Mouse (Mus musculus) MEL (cell line): ENCODE data around the gene Pde4dip. TPM values are rescaled to one million over a fixed set of nuclear protein-coding genes. Genes with fewer than 3 reads are reported as not detected.

Source experiments
- DNase-seq: peaks from one replicate; pipeline ENCODE4 v3.0.0; 2011; ENCODE audit warnings: low read depth, low spot score
- H3K27ac ChIP-seq: 2 replicates; pipeline ENCODE4 v1.5.1; 2012; ENCODE audit warnings: low read depth, mild to moderate bottlenecking, control low read depth, low read length, moderate library complexity; ENCODE audit not compliant: control insufficient read depth
- H3K27me3 ChIP-seq, 2 experiments: fragments of 150-350 bp in 1 of 2; sonication (generic) in 1 of 2; 2 replicates each; pipeline ENCODE4 v1.6.1; 2012; ENCODE audit warnings: low read length in 2 of 2, mild to moderate bottlenecking in 2 of 2, improper control_type of control experiment in 1 of 2, moderate library complexity in 1 of 2; ENCODE audit not compliant: insufficient read depth in 2 of 2, control insufficient read depth in 1 of 2
- H3K36me3 ChIP-seq, 2 experiments: 2 replicates each; pipeline ENCODE4 v1.6.1; 2012 to 2014; ENCODE audit warnings: low read length in 2 of 2, improper control_type of control experiment in 1 of 2, inconsistent platforms in 1 of 2, mild to moderate bottlenecking in 1 of 2; ENCODE audit not compliant: insufficient read depth in 2 of 2, control insufficient read depth in 1 of 2
- H3K4me1 ChIP-seq, 2 experiments: fragments of 150-350 bp in 1 of 2; sonication (generic) in 1 of 2; 2 replicates each; pipeline ENCODE4 v1.6.1; 2012; ENCODE audit warnings: low read length in 2 of 2, improper control_type of control experiment in 1 of 2, mild to moderate bottlenecking in 1 of 2; ENCODE audit not compliant: insufficient read depth in 2 of 2, control insufficient read depth in 1 of 2
- H3K4me3 ChIP-seq, 2 experiments: fragments of 150-350 bp in 1 of 2; sonication (generic) in 1 of 2; 2 replicates each; pipeline ENCODE4 v1.5.1; 2012; ENCODE audit warnings: low read depth in 2 of 2, low read length in 2 of 2, mild to moderate bottlenecking in 2 of 2, moderate library complexity in 2 of 2, control low read depth in 1 of 2, improper control_type of control experiment in 1 of 2; ENCODE audit not compliant: control insufficient read depth in 1 of 2, insufficient read depth in 1 of 2
- H3K79me2 ChIP-seq: 2 replicates; pipeline ENCODE4 v1.6.1; 2012; ENCODE audit warnings: mild to moderate bottlenecking, low read length, moderate library complexity; ENCODE audit not compliant: control insufficient read depth, poor library complexity, insufficient read depth
- H3K9ac ChIP-seq: 2 replicates; pipeline ENCODE4 v1.6.1; 2012; ENCODE audit warnings: low read depth, mild to moderate bottlenecking, control low read depth, low read length, moderate library complexity; ENCODE audit not compliant: control insufficient read depth, poor library complexity, severe bottlenecking
- H3K9me3 ChIP-seq: fragments of 150-350 bp; sonication (generic); replicated peaks from 2 replicates; pipeline ENCODE4 v1.6.1; 2012; ENCODE audit warnings: mild to moderate bottlenecking, low read length, improper control_type of control experiment, moderate library complexity; ENCODE audit not compliant: insufficient read depth
- BHLHE40 ChIP-seq: IDR thresholded peaks from 2 replicates; pipeline ENCODE4 v1.6.1; 2012; ENCODE audit warnings: low read depth, mild to moderate bottlenecking, inconsistent platforms, low read length, improper control_type of control experiment, borderline replicate concordance
- CHD1 ChIP-seq: IDR thresholded peaks from 2 replicates; pipeline ENCODE4 v1.6.1; 2012; ENCODE audit warnings: low read depth, mild to moderate bottlenecking, inconsistent platforms, low read length, improper control_type of control experiment
- CHD2 ChIP-seq: IDR thresholded peaks from 2 replicates; pipeline ENCODE4 v1.6.1; 2011; ENCODE audit warnings: low read length, improper control_type of control experiment
- CTCF ChIP-seq, 3 experiments: IDR thresholded peaks in 2 of 3; conservative IDR thresholded peaks in 1 of 3; 2 replicates each; pipeline ENCODE4 v1.5.1; 2011 to 2012; ENCODE audit warnings: low read length in 3 of 3, low read depth in 2 of 3, mild to moderate bottlenecking in 2 of 3, improper control_type of control experiment in 1 of 3, inconsistent platforms in 1 of 3, mixed read lengths in 1 of 3, moderate library complexity in 1 of 3; ENCODE audit not compliant: control insufficient read depth in 1 of 3, insufficient read depth in 1 of 3, poor library complexity in 1 of 3, severe bottlenecking in 1 of 3
- ELF1 ChIP-seq: IDR thresholded peaks from 2 replicates; pipeline ENCODE4 v1.6.1; 2014; ENCODE audit warnings: low read depth, mild to moderate bottlenecking, inconsistent platforms, low read length, improper control_type of control experiment, moderate library complexity
- EP300 ChIP-seq, 2 experiments: IDR thresholded peaks; 2 replicates each; pipeline ENCODE4 v1.6.1; 2011; ENCODE audit warnings: improper control_type of control experiment in 2 of 2, low read length in 2 of 2, low read depth in 1 of 2, mild to moderate bottlenecking in 1 of 2
- ETS1 ChIP-seq: IDR thresholded peaks from 2 replicates; pipeline ENCODE4 v1.6.1; 2012; ENCODE audit warnings: low read depth, mild to moderate bottlenecking, inconsistent platforms, low read length, improper control_type of control experiment, moderate library complexity
- GATA1 ChIP-seq: IDR thresholded peaks from 2 replicates; pipeline ENCODE4 v1.6.1; 2011; ENCODE audit warnings: low read depth, low read length, improper control_type of control experiment
- HCFC1 ChIP-seq: IDR thresholded peaks from 2 replicates; pipeline ENCODE4 v1.6.1; 2012; ENCODE audit warnings: low read depth, mild to moderate bottlenecking, inconsistent platforms, low read length, improper control_type of control experiment, moderate library complexity
- JUND ChIP-seq: IDR thresholded peaks from 2 replicates; pipeline ENCODE4 v1.6.1; 2011; ENCODE audit warnings: low read depth, mild to moderate bottlenecking, improper control_type of control experiment, low read length
- KAT2A ChIP-seq: conservative IDR thresholded peaks from 2 replicates; pipeline ENCODE4 v1.6.1; 2012; ENCODE audit warnings: low read depth, low read length, improper control_type of control experiment, inconsistent platforms
- MAFK ChIP-seq: IDR thresholded peaks from 2 replicates; pipeline ENCODE4 v1.6.1; 2011; ENCODE audit warnings: low read depth, mild to moderate bottlenecking, low read length, improper control_type of control experiment, borderline replicate concordance
- MAX ChIP-seq: IDR thresholded peaks from 2 replicates; pipeline ENCODE4 v1.6.1; 2011; ENCODE audit warnings: low read length, improper control_type of control experiment
- MAZ ChIP-seq: IDR thresholded peaks from 2 replicates; pipeline ENCODE4 v1.6.1; 2012; ENCODE audit warnings: low read depth, mild to moderate bottlenecking, inconsistent platforms, low read length, improper control_type of control experiment
- MEF2A ChIP-seq: IDR thresholded peaks from 2 replicates; pipeline ENCODE4 v1.6.1; 2014; ENCODE audit warnings: low read depth, mild to moderate bottlenecking, inconsistent platforms, low read length, improper control_type of control experiment; ENCODE audit not compliant: poor library complexity, insufficient replicate concordance, severe bottlenecking; ENCODE audit errors: extremely low read depth
- MYB ChIP-seq: IDR thresholded peaks from 2 replicates; pipeline ENCODE4 v1.6.1; 2011; ENCODE audit warnings: mild to moderate bottlenecking, low read depth, low read length, improper control_type of control experiment
- MYC ChIP-seq: IDR thresholded peaks from 2 replicates; pipeline ENCODE4 v1.6.1; 2011; ENCODE audit warnings: low read depth, mild to moderate bottlenecking, low read length, improper control_type of control experiment, moderate library complexity
- NELFE ChIP-seq: IDR thresholded peaks from 2 replicates; pipeline ENCODE4 v1.6.1; 2011; ENCODE audit warnings: low read depth, low read length, improper control_type of control experiment
- NRF1 ChIP-seq: IDR thresholded peaks from 2 replicates; pipeline ENCODE4 v1.6.1; 2014; ENCODE audit warnings: low read depth, mild to moderate bottlenecking, inconsistent platforms, low read length, improper control_type of control experiment, moderate library complexity; ENCODE audit not compliant: poor library complexity, insufficient read depth, severe bottlenecking
- POLR2AphosphoS2 ChIP-seq: IDR thresholded peaks from 2 replicates; pipeline ENCODE4 v1.6.1; 2011; ENCODE audit warnings: low read length, improper control_type of control experiment
- POLR2AphosphoS5 ChIP-seq: IDR thresholded peaks from 2 replicates; pipeline ENCODE4 v1.6.1; 2012; ENCODE audit warnings: low read depth, borderline replicate concordance, mild to moderate bottlenecking, inconsistent platforms, low read length, moderate library complexity, mixed read lengths
- RAD21 ChIP-seq: IDR thresholded peaks from 2 replicates; pipeline ENCODE4 v1.6.1; 2011; ENCODE audit warnings: mild to moderate bottlenecking, low read depth, low read length, improper control_type of control experiment
- RCOR1 ChIP-seq: IDR thresholded peaks from 2 replicates; pipeline ENCODE4 v1.6.1; 2012; ENCODE audit warnings: low read depth, mild to moderate bottlenecking, inconsistent platforms, low read length, improper control_type of control experiment
- SIN3A ChIP-seq: IDR thresholded peaks from 2 replicates; pipeline ENCODE4 v1.6.1; 2012; ENCODE audit warnings: low read length, improper control_type of control experiment, inconsistent platforms
- SMC3 ChIP-seq: IDR thresholded peaks from 2 replicates; pipeline ENCODE4 v1.6.1; 2011; ENCODE audit warnings: low read depth, low read length, improper control_type of control experiment
- TAL1 ChIP-seq: IDR thresholded peaks from 2 replicates; pipeline ENCODE4 v1.6.1; 2012; ENCODE audit warnings: mild to moderate bottlenecking, inconsistent platforms, low read length, moderate library complexity, mixed read lengths
- TBP ChIP-seq: IDR thresholded peaks from 2 replicates; pipeline ENCODE4 v1.8.0; 2011; ENCODE audit warnings: low read depth, low read length, improper control_type of control experiment
- TCF12 ChIP-seq: IDR thresholded peaks from 2 replicates; pipeline ENCODE4 v1.6.1; 2014; ENCODE audit warnings: low read depth, mild to moderate bottlenecking, inconsistent platforms, low read length, improper control_type of control experiment, moderate library complexity
- UBTF ChIP-seq: IDR thresholded peaks from 2 replicates; pipeline ENCODE4 v1.6.1; 2012; ENCODE audit warnings: low read depth, mild to moderate bottlenecking, inconsistent platforms, low read length, improper control_type of control experiment, moderate library complexity, borderline replicate concordance; ENCODE audit not compliant: insufficient read depth
- USF1 ChIP-seq: IDR thresholded peaks from 2 replicates; pipeline ENCODE4 v1.6.1; 2014; ENCODE audit warnings: low read depth, mild to moderate bottlenecking, inconsistent platforms, low read length, improper control_type of control experiment, moderate library complexity
- USF2 ChIP-seq, 2 experiments: IDR thresholded peaks; 2 replicates each; pipeline ENCODE4 v1.6.1; 2011 to 2012; ENCODE audit warnings: improper control_type of control experiment in 2 of 2, low read length in 2 of 2, borderline replicate concordance in 1 of 2, inconsistent platforms in 1 of 2, low read depth in 1 of 2, mild to moderate bottlenecking in 1 of 2; ENCODE audit not compliant: insufficient read depth in 1 of 2
- ZC3H11A ChIP-seq: IDR thresholded peaks from 2 replicates; pipeline ENCODE4 v1.6.1; 2012; ENCODE audit warnings: low read depth, mild to moderate bottlenecking, inconsistent platforms, low read length, improper control_type of control experiment
- ZKSCAN1 ChIP-seq: IDR thresholded peaks from 2 replicates; pipeline ENCODE4 v1.6.1; 2012; ENCODE audit warnings: low read depth, mild to moderate bottlenecking, inconsistent platforms, low read length, improper control_type of control experiment, moderate library complexity
- ZNF384 ChIP-seq: IDR thresholded peaks from 2 replicates; pipeline ENCODE4 v1.6.1; 2012; ENCODE audit warnings: low read depth, mild to moderate bottlenecking, inconsistent platforms, low read length, improper control_type of control experiment
- polyA plus RNA-seq, 2 experiments: library from polyadenylated mRNA; stranded (reverse) in 1 of 2; unstranded in 1 of 2; fragments of >175 nt in 1 of 2; fragments of >200 nt in 1 of 2; gene quantifications; 2 replicates each; pipeline versions ENCODE4 v1.2.1 to v1.2.4; 2012; ENCODE audit warnings: low replicate concordance in 2 of 2, low read depth in 1 of 2; ENCODE audit not compliant: insufficient read length in 2 of 2, insufficient read depth in 1 of 2, missing spikeins in 1 of 2
- total RNA-seq: library from RNA; depleted of rRNA; stranded (reverse); fragments of 300-350 nt; gene quantifications from 2 replicates; pipeline ENCODE4 v1.2.3, GENCODE M21; 2012

The Pde4dip gene
- total and polyA plus RNA-seq, 3 experiments = 47.6 to 52.4 TPM; not detected in 1

- Histone ChIP-seq H3K9ac (no peak overlapping the region), H3K4me3 (no peak overlapping the region), H3K4me1 (peaks cover 16 to 30% of the 10 kb centered on the region in 2 experiments)
- TF ChIP-seq EP300 (IDR thresholded peaks at IDR 0.05; ENCODE audit: low read depth in 1 of 2, low read length in 2 of 2) = peak; percentile 59 to 68; a peak in 3 of 4 replicates
- no peak for TF ChIP-seq MAX
- no peak for TF ChIP-seq USF1
- TF ChIP-seq NRF1 = no peak
- no peak for TF ChIP-seq KAT2A
- TF ChIP-seq POLR2AphosphoS2 = no peak
- TF ChIP-seq CHD1 = no peak
- peak; percentile 54; the same call in 1 of the 2 replicates for TF ChIP-seq RCOR1
- no peak for TF ChIP-seq MAZ
- no peak for TF ChIP-seq HCFC1
- TF ChIP-seq ZNF384 = no peak
- TF ChIP-seq ETS1 = peak; percentile 54
- peak; percentile 71; the same call in 1 of the 2 replicates for TF ChIP-seq TCF12
- TF ChIP-seq GATA1 = peak; percentile 78
- no peak for TF ChIP-seq MAFK
- TF ChIP-seq POLR2AphosphoS5 = no peak
- no peak for TF ChIP-seq USF2 (IDR thresholded peaks at IDR 0.05; ENCODE audit: borderline replicate concordance in 1 of 2, insufficient read depth in 1 of 2, low read depth in 1 of 2, low read length in 2 of 2)
- peak; percentile 14; the same call in 1 of the 2 replicates for TF ChIP-seq TAL1
- TF ChIP-seq RAD21 = no peak
- TF ChIP-seq ELF1 = no peak
- TF ChIP-seq MYC = no peak
- TF ChIP-seq BHLHE40 = no peak
- TF ChIP-seq ZC3H11A = no peak
- TF ChIP-seq SMC3 = no peak
- no peak for TF ChIP-seq NELFE
- no peak for TF ChIP-seq CHD2
- TF ChIP-seq JUND = no peak
- TF ChIP-seq TBP = no peak
- TF ChIP-seq MEF2A = no peak
- TF ChIP-seq CTCF (IDR thresholded peaks at IDR 0.05 in 2 of 3, conservative IDR thresholded peaks at IDR 0.05 in 1 of 3; ENCODE audit: control insufficient read depth in 1 of 3, insufficient read depth in 1 of 3, low read depth in 2 of 3, low read length in 3 of 3, poor library complexity in 1 of 3, severe bottlenecking in 1 of 3) = no peak
- no peak for TF ChIP-seq ZKSCAN1
- TF ChIP-seq UBTF = no peak
- 0 out of 2 replicates have a peak, but pooled peaks have one; percentile 40 for TF ChIP-seq SIN3A
- no peak for TF ChIP-seq MYB
- TF ChIP-seq, all 39 proteins: peak for 7
- H3K79me2 ChIP-seq = no peaks in the 10 kb centered on the region
- no peak overlapping the region for H3K27ac ChIP-seq
- H3K9me3 ChIP-seq = no peaks in the 10 kb centered on the region
- no peaks in the 10 kb centered on the region for H3K27me3 ChIP-seq
- peak; percentile 53 for DNase-seq
- H3K36me3 ChIP-seq = peaks cover 1 to 20% of the 10 kb centered on the region in 2 experiments; a peak in 3 of 4 replicates
These were observed 197.0 kb downstream of the Pde4dip start for GRCm38 (mm10) chr3:97691443-97692017.
